In the genomic region with DNA sequence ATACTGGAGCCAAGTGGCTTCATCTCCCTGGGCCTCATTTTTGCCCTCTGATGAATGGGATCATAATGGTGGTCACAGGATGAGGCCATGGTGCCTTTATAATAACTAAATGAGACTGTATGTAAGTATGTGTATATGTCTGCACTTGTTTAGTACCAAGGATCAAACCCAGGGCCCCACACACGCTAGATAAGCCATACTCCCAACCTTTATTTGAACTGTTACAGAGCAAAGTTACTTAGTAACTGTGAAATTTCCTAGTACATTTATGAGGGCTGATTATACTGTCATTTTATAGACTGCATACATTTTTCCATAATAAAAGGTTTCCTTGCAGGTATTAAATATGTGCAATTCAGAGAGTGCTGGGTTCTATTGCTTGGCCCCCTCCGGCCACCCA, we compare ENCODE assay signal across 29 mouse cellular contexts. TPM values are rescaled to one million over a fixed set of nuclear protein-coding genes. Genes with fewer than 3 reads are reported as not detected.
"Had no signal": no experiment of that assay in that cellular context is flagged by ENCODE, and none has a peak within 500 bp of the region (broad histone marks: within the 10 kb centered on the region; RNA-seq: fewer than 3 reads in every experiment).

No protein-coding gene starts in this region.

- DNase-seq: cerebellum, adult 2 months; cerebellum, adult 8-10 months; cerebellum, adult 9-10 months; cerebellum, adult 9-11 months; cerebellum, postnatal 10 days; cerebellum, postnatal 14 days; cerebellum, postnatal 25 days; cerebellum, postnatal 36 days; embryo, embryonic 11 days; forebrain, postnatal 0 days; gastrocnemius, adult 2 months; gastrocnemius, postnatal 10 days; gastrocnemius, postnatal 14 days; gastrocnemius, postnatal 25 days; gastrocnemius, postnatal 36 days; heart, adult 18-20 months had no signal

- H3K27me3 ChIP-seq: embryonic facial prominence, embryonic 12.5 days; embryonic facial prominence, embryonic 13.5 days; embryonic facial prominence, embryonic 15.5 days; forebrain, embryonic 12.5 days; forebrain, embryonic 13.5 days; forebrain, embryonic 15.5 days had no signal

- H3K9ac ChIP-seq: embryonic facial prominence, embryonic 12.5 days; embryonic facial prominence, embryonic 13.5 days; embryonic facial prominence, embryonic 15.5 days; forebrain, embryonic 12.5 days; forebrain, embryonic 13.5 days; forebrain, embryonic 15.5 days; forebrain, postnatal 0 days had no signal

- H3K9me3 ChIP-seq: embryonic facial prominence, embryonic 10.5 days; embryonic facial prominence, embryonic 12.5 days; embryonic facial prominence, embryonic 13.5 days; embryonic facial prominence, embryonic 15.5 days; forebrain, embryonic 10.5 days; forebrain, embryonic 12.5 days; forebrain, embryonic 13.5 days; forebrain, embryonic 15.5 days had no signal

- H3K4me1 ChIP-seq: embryonic facial prominence, embryonic 10.5 days; embryonic facial prominence, embryonic 12.5 days; embryonic facial prominence, embryonic 13.5 days; embryonic facial prominence, embryonic 15.5 days; forebrain, embryonic 10.5 days; forebrain, embryonic 12.5 days; forebrain, embryonic 13.5 days; forebrain, embryonic 15.5 days had no signal

- H3K4me3 ChIP-seq: embryonic facial prominence, embryonic 10.5 days; embryonic facial prominence, embryonic 12.5 days; embryonic facial prominence, embryonic 13.5 days; embryonic facial prominence, embryonic 15.5 days; erythroblast, embryonic 14.5 days; forebrain, embryonic 10.5 days; forebrain, embryonic 12.5 days; forebrain, embryonic 13.5 days; forebrain, embryonic 15.5 days; gastrocnemius, adult 2 months had no signal

- ATAC-seq: forebrain, embryonic 13.5 days; forebrain, embryonic 14.5 days; forebrain, embryonic 15.5 days; forebrain, embryonic 16.5 days; forebrain, postnatal 0 days had no signal

- H3K36me3 ChIP-seq: embryonic facial prominence, embryonic 10.5 days; embryonic facial prominence, embryonic 12.5 days; embryonic facial prominence, embryonic 13.5 days; embryonic facial prominence, embryonic 15.5 days; forebrain, embryonic 10.5 days; forebrain, embryonic 12.5 days; forebrain, embryonic 15.5 days had no signal

- H3K4me2 ChIP-seq: embryonic facial prominence, embryonic 12.5 days; embryonic facial prominence, embryonic 13.5 days; embryonic facial prominence, embryonic 15.5 days; forebrain, embryonic 12.5 days; forebrain, embryonic 13.5 days; forebrain, embryonic 15.5 days had no signal

- H3K27ac ChIP-seq: embryonic facial prominence, embryonic 10.5 days; embryonic facial prominence, embryonic 12.5 days; embryonic facial prominence, embryonic 13.5 days; embryonic facial prominence, embryonic 15.5 days; forebrain, embryonic 10.5 days; forebrain, embryonic 12.5 days; forebrain, embryonic 13.5 days; forebrain, embryonic 15.5 days; gastrocnemius, adult 2 months had no signal

RNA-seq across cellular contexts. Expression of a gene that starts 49.5 kb away (rescaled TPM):
- total RNA-seq: common myeloid progenitor, adult 5-6 weeks; granulocyte monocyte progenitor cell, adult 5-6 weeks had no signal
- polyA plus RNA-seq: erythroblast, embryonic 14.5 days had no signal
